Mouse (Mus musculus): ENCODE measurements around the gene Xaf1.

GRCm38 (mm10) chr11:72302230-72302629 lies 801 bp downstream of the Xaf1 start:
- TF ChIP-seq POLR2A (IDR thresholded peaks at IDR 0.05; ENCODE audit: low read depth, low read length) (no peak), CTCF (IDR thresholded peaks at IDR 0.05; ENCODE audit: extremely low read depth, insufficient read length, insufficient replicate concordance, low read depth, low read length) (no peak)
